Mouse (Mus musculus): ENCODE data around the gene Pdcd4.
A peak's percentile ranks its signal among the peaks of the same experiment; 100 is the strongest.

The Pdcd4 gene

GRCm38 (mm10) chr19:53871502-53871901 lies 20.5 kb upstream of the Pdcd4 start:
- no peak for DNase-seq (ENCODE audit: low spot score)

GRCm38 (mm10) chr19:53872994-53873713 lies 18.9 kb upstream of the Pdcd4 start:
- no peak for DNase-seq (ENCODE audit: low spot score)

- DNase-seq (ENCODE audit: low spot score) = no peak
Observed at GRCm38 (mm10) chr19:53875246-53875645, 16.8 kb upstream of the Pdcd4 start.

GRCm38 (mm10) chr19:53877779-53878178 lies 14.3 kb upstream of the Pdcd4 start:
- no peak for DNase-seq (ENCODE audit: low spot score)

GRCm38 (mm10) chr19:53880460-53880859 lies 11.6 kb upstream of the Pdcd4 start:
- DNase-seq (ENCODE audit: low spot score) = no peak

- peak; percentile 49 for DNase-seq (ENCODE audit: low spot score)
Observed at GRCm38 (mm10) chr19:53881786-53882185, 10.2 kb upstream of the Pdcd4 start.

GRCm38 (mm10) chr19:53885450-53885849 lies 6.6 kb upstream of the Pdcd4 start:
- DNase-seq (ENCODE audit: low spot score) = peak; percentile 57

GRCm38 (mm10) chr19:53886576-53887370 lies 5.3 kb upstream of the Pdcd4 start:
- DNase-seq (ENCODE audit: low spot score) = no peak

- DNase-seq (ENCODE audit: low spot score) = no peak
Observed at GRCm38 (mm10) chr19:53887822-53888221, 4.2 kb upstream of the Pdcd4 start.

- DNase-seq (ENCODE audit: low spot score) = no peak
Observed at GRCm38 (mm10) chr19:53888331-53888730, 3.7 kb upstream of the Pdcd4 start.

GRCm38 (mm10) chr19:53889555-53889954 lies 2.5 kb upstream of the Pdcd4 start:
- no peak for DNase-seq (ENCODE audit: low spot score)

- DNase-seq (ENCODE audit: low spot score) = no peak
Observed at GRCm38 (mm10) chr19:53890274-53890673, 1.8 kb upstream of the Pdcd4 start.

- DNase-seq (ENCODE audit: low spot score) = peak; percentile 4
Observed at GRCm38 (mm10) chr19:53890781-53891251, 1.2 kb upstream of the Pdcd4 start.

- no peak for DNase-seq (ENCODE audit: low spot score)
Observed at GRCm38 (mm10) chr19:53891569-53891968, 462 bp upstream of the Pdcd4 start.

- DNase-seq (ENCODE audit: low spot score) = no peak
Observed at GRCm38 (mm10) chr19:53892838-53893359, 868 bp downstream of the Pdcd4 start.

- DNase-seq (ENCODE audit: low spot score) = no peak
Observed at GRCm38 (mm10) chr19:53893711-53894171, 1.7 kb downstream of the Pdcd4 start.

GRCm38 (mm10) chr19:53894538-53895121 lies 2.6 kb downstream of the Pdcd4 start:
- no peak for DNase-seq (ENCODE audit: low spot score)

- no peak for DNase-seq (ENCODE audit: low spot score)
Observed at GRCm38 (mm10) chr19:53898046-53898445, 6.0 kb downstream of the Pdcd4 start.

GRCm38 (mm10) chr19:53898498-53898897 lies 6.5 kb downstream of the Pdcd4 start:
- no peak for DNase-seq (ENCODE audit: low spot score)

- no peak for DNase-seq (ENCODE audit: low spot score)
Observed at GRCm38 (mm10) chr19:53898970-53899900, 7.2 kb downstream of the Pdcd4 start.

- DNase-seq (ENCODE audit: low spot score) = no peak
Observed at GRCm38 (mm10) chr19:53899941-53900610, 8.0 kb downstream of the Pdcd4 start.
